Mouse (Mus musculus) bone marrow, adult 2 months (tissue): ENCODE results near the gene Nt5c.

Source experiments
- CTCF ChIP-seq: fragments of 200-500 bp; IDR thresholded peaks from 2 replicates; pipeline ENCODE4 v1.5.1; 2011; ENCODE audit warnings: low read length, control low read depth; ENCODE audit not compliant: control insufficient read depth, insufficient read depth
- POLR2A ChIP-seq: fragments of 200-500 bp; IDR thresholded peaks from 2 replicates; pipeline ENCODE4 v1.6.1; 2011; ENCODE audit warnings: low read depth, mild to moderate bottlenecking, control low read depth, low read length, borderline replicate concordance; ENCODE audit not compliant: control insufficient read depth

DNA sequence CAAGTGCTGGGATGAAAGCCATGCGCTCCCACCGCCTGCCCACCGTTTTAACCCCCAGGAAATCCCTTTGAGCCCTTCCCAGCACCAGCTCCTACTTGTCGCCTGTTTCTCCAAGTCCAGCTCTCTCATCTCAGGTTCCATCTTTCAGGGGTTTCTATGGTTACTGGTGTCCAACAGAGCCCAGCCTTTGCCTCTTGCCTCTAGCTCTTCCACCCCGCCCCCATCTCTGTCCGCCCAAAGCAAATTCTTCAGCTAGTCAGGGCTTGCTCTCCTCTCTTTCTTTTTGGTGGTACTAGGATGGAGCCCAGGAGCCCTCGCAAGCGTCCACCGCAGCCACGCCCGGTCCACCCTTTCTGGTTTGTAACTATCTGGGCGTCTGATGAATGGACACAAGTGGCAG lies 6.5 kb downstream of the Nt5c start:
- no peak for TF ChIP-seq CTCF
- TF ChIP-seq POLR2A: no peak
